Mouse (Mus musculus): ENCODE data around the gene Nxnl1. TPM values are rescaled to one million over a fixed set of nuclear protein-coding genes. Genes with fewer than 3 reads are reported as not detected.

The Nxnl1 gene
- polyA plus RNA-seq, 1 experiment from 2014 or later: not detected

DNA sequence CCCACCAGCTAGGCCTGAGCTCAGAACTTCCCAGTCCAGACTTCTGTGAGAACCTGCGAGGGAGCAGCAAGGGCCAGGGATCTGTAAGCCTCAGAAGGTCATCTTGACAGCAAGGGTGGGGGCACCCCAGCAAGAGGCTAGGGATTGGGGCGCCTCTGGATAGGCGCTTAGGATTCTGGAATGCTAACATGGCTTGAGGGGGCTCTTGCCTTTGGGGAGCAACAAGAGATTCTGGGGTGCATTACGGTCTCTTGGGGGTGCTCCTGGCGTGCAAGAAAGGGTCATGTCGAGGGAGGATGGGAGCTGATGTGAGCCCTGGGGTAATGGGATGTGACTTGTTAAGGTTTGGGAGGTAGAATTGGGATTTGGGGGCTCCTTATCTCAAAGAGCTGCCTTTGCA, 2.5 kb upstream of the Nxnl1 start:
- Histone ChIP-seq H3K9me3 (peaks cover 6% of the 10 kb centered on the region), H3K4me1 (replicated peaks) (peaks cover 29% of the 10 kb centered on the region), H3K9ac (replicated peaks) (peak overlapping the region; percentile 50; the same call in 1 of the 2 replicates), H3K36me3 (no peaks in the 10 kb centered on the region), H3K27me3 (peaks cover 48% of the 10 kb centered on the region), H3K27ac (0 out of 2 replicates have a peak overlapping the region, but pooled peaks have one; percentile 41), H3K4me3 (replicated peaks) (peak overlapping the region; percentile 64), H3K4me2 (peak overlapping the region; percentile 87)
- ATAC-seq (ENCODE audit: insufficient number of reproducible peaks, insufficient read depth, low FRiP score, low TSS enrichment, low read depth): no peak
- 13% methylated on average over 6 of the region's 6 CpGs for WGBS

DNA sequence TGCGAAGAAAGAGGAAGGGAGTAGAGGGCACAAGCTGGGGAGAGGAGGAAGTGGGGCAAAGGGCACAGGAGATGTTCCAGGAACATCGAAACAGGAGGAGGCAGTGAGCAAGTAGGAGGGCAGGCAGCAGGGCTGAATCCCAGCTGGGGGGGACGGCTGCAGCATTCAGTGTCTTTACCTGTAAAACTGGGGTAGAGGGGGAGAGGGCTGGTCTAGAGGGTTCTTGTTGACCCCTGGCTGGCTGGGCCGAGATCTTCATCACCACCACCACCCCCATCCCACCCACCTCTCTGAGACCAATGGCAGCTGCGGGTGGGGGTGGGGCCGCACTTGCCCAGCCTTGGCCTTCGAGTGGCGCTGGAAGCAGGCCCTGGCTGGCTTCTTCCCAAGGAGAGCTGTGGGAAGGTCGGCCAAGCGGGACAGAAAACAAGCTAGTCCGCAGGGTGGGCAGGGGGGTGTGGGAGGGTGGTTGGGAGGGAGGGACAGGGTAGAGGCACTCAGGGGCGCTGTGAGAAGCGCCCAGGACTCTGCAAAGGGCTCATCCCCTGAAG, 2.1 kb upstream of the Nxnl1 start, which contains the start of gene Slc27a1:
Gene Slc27a1 (plus strand): TSS at position 496 of the 551 bp plus-strand sequence.
- H3K4me1 ChIP-seq (replicated peaks): peaks cover 29% of the 10 kb centered on the region
- H3K36me3 ChIP-seq: no peaks in the 10 kb centered on the region
- H3K9ac ChIP-seq (replicated peaks): peak within 1 kb of the TSS; percentile 50; the same call in 1 of the 2 replicates
- no peak for ATAC-seq (ENCODE audit: insufficient number of reproducible peaks, insufficient read depth, low FRiP score, low TSS enrichment, low read depth)
- peaks cover 53% of the 10 kb centered on the region for H3K27me3 ChIP-seq
- peak within 1 kb of the TSS; percentile 87 for H3K4me2 ChIP-seq
- WGBS: 7% methylated on average over 13 of the region's 13 CpGs
- peak within 1 kb of the TSS; percentile 64 for H3K4me3 ChIP-seq (replicated peaks)
- peak within 1 kb of the TSS; percentile 87 for H3K27ac ChIP-seq
- H3K9me3 ChIP-seq: peaks cover 7% of the 10 kb centered on the region

DNA sequence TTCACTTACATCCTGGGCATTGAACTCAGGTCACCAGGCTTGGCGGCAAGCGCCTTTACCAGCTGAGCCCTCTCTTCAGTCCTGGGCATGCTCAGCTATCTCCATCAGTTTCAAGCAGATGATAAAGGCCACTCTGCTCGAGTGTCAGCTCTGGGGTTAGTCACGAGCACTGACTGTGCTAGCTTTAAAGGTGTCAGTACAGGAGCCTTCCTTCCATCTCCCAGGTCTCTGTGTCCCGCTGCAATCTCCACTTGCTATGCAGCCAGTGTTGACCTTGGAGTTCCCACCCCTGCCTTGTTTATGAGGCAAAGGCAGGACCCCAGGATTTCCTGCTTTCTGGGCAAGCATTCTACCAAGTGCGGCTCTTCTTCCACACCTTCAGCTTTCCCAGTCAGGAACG, 1.2 kb upstream of the Nxnl1 start:
- H3K27me3 ChIP-seq: peaks cover 62% of the 10 kb centered on the region
- ATAC-seq (ENCODE audit: insufficient number of reproducible peaks, insufficient read depth, low FRiP score, low TSS enrichment, low read depth): no peak

DNA sequence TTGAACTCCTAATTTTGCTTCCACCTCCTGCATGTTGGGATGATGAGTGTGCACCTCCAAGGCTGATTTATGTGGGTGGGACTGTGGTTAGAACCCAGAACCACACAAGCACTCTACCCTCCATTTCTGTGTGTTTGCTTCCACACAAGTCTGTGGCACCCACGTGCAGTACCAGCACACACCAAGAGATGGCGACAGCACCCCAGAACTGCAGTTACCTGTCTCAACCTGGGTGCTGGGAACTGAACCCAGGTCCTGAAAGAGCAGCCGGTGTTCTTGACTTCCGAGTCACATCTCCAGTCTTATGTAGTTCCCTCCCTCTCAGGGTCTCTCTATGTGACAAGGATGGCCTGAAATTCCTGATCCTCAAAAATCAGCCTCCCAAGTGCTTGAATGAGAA, 2.4 kb downstream of the Nxnl1 start:
- WGBS: 83% methylated on average over 4 of the region's 4 CpGs
- no peak for ATAC-seq (ENCODE audit: insufficient number of reproducible peaks, insufficient read depth, low FRiP score, low TSS enrichment, low read depth)
- Histone ChIP-seq H3K36me3 (no peaks in the 10 kb centered on the region), H3K27ac (no peak overlapping the region), H3K27me3 (peaks cover 94% of the 10 kb centered on the region), H3K9me3 (peaks cover 8% of the 10 kb centered on the region), H3K9ac (replicated peaks) (no peak overlapping the region), H3K4me2 (no peak overlapping the region), H3K4me3 (replicated peaks) (no peak overlapping the region), H3K4me1 (replicated peaks) (peaks cover 19% of the 10 kb centered on the region)

More for the DNA sequence above, 1.2 kb upstream of the Nxnl1 start:
- WGBS: 69% methylated on average over 7 of the region's 7 CpGs
- Histone ChIP-seq H3K4me2 (no peak overlapping the region), H3K4me3 (replicated peaks) (no peak overlapping the region), H3K36me3 (no peaks in the 10 kb centered on the region), H3K9me3 (peaks cover 7% of the 10 kb centered on the region), H3K4me1 (replicated peaks) (peaks cover 27% of the 10 kb centered on the region), H3K9ac (replicated peaks) (no peak overlapping the region), H3K27ac (no peak overlapping the region)

DNA sequence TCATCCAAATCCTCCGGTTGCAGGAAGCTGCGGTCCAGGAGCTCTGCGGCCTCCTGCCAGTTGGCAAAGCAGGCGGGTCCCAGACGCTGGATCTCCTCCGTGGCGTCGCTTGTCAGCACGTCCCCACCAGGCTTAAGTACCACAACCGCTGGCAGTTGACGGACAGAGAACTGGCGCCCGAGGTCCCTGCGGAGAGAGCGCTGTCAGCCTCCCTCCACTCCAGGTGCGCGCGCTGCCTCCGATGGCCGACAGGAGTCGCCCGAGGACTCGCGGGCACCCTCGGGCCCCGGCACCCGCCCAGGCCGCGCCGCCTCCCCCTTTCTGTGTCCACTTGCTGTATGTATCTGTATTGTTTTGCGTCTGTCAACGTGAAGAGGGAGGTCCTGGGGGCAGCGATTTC, 3.6 kb downstream of the Nxnl1 start:
- Histone ChIP-seq H3K4me3 (replicated peaks) (peak overlapping the region; percentile 23), H3K36me3 (no peaks in the 10 kb centered on the region), H3K4me1 (replicated peaks) (peaks cover 21% of the 10 kb centered on the region), H3K27ac (no peak overlapping the region), H3K27me3 (peaks cover 94% of the 10 kb centered on the region), H3K9me3 (peaks cover 14% of the 10 kb centered on the region), H3K9ac (replicated peaks) (peak overlapping the region; percentile 23; the same call in 1 of the 2 replicates), H3K4me2 (peak overlapping the region; percentile 44)
- ATAC-seq (ENCODE audit: insufficient number of reproducible peaks, insufficient read depth, low FRiP score, low TSS enrichment, low read depth): no peak
- 1% methylated on average over 33 of the region's 33 CpGs for WGBS

DNA sequence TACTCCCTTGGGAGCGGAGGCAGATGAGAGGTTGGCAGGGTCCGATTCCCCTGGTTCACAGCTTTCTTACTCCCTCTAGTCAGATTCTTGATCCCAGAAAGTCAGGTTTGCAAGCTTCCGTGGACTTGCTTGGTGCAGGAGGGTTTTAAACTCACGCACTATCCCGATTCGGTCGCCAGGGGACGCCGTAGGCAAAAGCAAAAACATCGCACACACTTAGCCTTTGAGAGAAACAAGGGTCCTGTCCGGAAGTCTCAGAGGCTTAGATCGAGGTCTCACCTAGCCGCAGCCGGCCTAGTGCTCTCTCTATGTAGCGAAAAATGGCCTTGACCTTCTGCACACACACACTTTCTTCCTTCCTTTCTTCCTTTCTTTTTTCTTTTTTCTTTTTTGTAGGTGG, 5.0 kb downstream of the Nxnl1 start:
- Histone ChIP-seq H3K27me3 (peaks cover 98% of the 10 kb centered on the region), H3K36me3 (no peaks in the 10 kb centered on the region), H3K27ac (no peak overlapping the region), H3K4me3 (replicated peaks) (no peak overlapping the region), H3K9ac (replicated peaks) (no peak overlapping the region), H3K4me2 (no peak overlapping the region), H3K9me3 (peaks cover 14% of the 10 kb centered on the region), H3K4me1 (replicated peaks) (peaks cover 21% of the 10 kb centered on the region)
- no peak for ATAC-seq (ENCODE audit: insufficient number of reproducible peaks, insufficient read depth, low FRiP score, low TSS enrichment, low read depth)
- 3% methylated on average over 15 of the region's 15 CpGs for WGBS

DNA sequence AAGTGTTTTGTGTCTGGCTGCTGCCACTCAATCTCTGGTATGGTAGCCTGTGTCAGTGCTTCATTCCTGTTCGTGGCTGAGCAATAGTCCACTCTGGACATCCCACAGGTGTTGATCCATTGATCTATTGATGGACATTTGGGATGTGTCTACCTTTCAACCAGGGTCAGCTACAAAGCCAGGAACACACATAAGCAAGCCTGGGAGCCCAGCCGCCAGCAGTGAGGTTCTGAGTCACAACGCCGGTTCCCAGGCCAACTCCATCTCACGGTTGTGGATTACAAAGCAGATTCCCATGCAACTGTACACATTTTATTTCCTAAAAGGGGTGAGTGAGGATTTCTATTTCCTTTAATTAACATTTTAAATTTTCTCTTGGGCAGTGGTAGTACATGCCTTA, 5.6 kb downstream of the Nxnl1 start:
- 82% methylated on average over 5 of the region's 5 CpGs for WGBS
- no peak overlapping the region for H3K27ac ChIP-seq

DNA sequence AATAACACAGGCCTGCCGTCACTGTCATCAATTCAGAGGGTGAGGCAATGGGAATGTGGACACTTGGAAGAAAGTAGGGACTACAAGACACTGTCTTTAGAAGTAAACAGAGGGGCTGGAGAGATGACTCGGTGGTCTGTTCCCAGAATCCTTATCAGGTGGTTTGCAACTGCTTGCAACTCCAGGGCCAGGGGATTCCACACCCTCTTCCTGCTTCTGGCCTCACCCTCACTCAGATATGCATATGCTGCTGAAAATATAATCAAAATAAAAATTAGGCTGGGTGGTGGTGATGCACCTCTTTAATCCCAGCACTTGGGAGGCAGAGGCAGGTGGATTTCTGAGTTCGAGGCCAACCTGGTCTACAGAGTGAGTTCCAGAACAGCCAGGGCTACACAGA, 6.3 kb downstream of the Nxnl1 start:
- Histone ChIP-seq H3K9me3 (peaks cover 14% of the 10 kb centered on the region), H3K27me3 (peaks cover 99% of the 10 kb centered on the region), H3K27ac (no peak overlapping the region), H3K36me3 (no peaks in the 10 kb centered on the region), H3K4me3 (replicated peaks) (no peak overlapping the region), H3K4me1 (replicated peaks) (peaks cover 21% of the 10 kb centered on the region), H3K4me2 (no peak overlapping the region), H3K9ac (replicated peaks) (no peak overlapping the region)
- ATAC-seq (ENCODE audit: insufficient number of reproducible peaks, insufficient read depth, low FRiP score, low TSS enrichment, low read depth): no peak
- WGBS: 69% methylated on average over 3 of the region's 3 CpGs

More for the DNA sequence above, 5.6 kb downstream of the Nxnl1 start:
- H3K4me2 ChIP-seq: no peak overlapping the region
- peaks cover 14% of the 10 kb centered on the region for H3K9me3 ChIP-seq
- peaks cover 21% of the 10 kb centered on the region for H3K4me1 ChIP-seq (replicated peaks)
- no peaks in the 10 kb centered on the region for H3K36me3 ChIP-seq
- H3K9ac ChIP-seq (replicated peaks): no peak overlapping the region
- H3K4me3 ChIP-seq (replicated peaks): no peak overlapping the region
- ATAC-seq (ENCODE audit: insufficient number of reproducible peaks, insufficient read depth, low FRiP score, low TSS enrichment, low read depth): no peak
- peaks cover 98% of the 10 kb centered on the region for H3K27me3 ChIP-seq

DNA sequence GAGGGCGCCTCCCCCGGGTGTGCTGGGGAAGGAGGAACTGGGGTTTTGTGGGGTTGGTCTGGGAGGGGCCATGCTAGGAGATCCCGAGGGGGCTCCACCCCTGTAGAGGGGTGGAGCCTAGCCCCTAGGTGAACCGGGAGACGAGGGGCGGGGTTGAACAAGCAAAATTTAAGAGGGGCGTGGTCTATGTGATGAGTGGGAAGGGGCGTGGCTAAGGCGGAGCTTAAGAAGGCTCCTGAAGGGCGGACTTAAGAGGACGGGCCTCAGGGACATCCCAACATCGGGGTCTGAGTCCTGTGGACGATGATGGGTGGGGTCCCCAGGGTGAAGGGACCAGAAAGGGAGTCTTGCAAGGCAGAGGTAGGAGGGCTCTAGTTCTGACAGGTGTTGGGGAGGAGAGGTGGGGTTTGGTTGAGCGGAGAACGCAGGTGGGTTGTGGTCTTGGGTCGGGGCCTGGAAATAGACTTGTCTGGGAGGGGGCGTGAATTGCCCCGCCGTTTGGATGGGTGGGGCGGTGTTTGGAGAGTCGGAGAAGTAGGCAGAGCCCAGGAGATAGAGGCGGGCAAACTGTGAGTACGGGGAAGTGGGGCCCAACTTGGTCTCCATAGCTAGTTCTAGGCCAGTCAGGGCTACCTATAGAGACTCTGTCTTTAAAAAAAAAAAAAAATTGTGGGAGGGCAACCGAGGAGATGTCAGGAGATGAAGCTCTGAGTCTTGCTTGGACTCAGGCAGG, 7.3 kb downstream of the Nxnl1 start:
- no peak for ATAC-seq (ENCODE audit: insufficient number of reproducible peaks, insufficient read depth, low FRiP score, low TSS enrichment, low read depth)
- Histone ChIP-seq H3K9ac (replicated peaks) (peak overlapping the region; percentile 47; the same call in 1 of the 2 replicates), H3K4me3 (replicated peaks) (peak overlapping the region; percentile 40), H3K27ac (no peak overlapping the region), H3K27me3 (peaks cover 100% of the 10 kb centered on the region), H3K36me3 (no peaks in the 10 kb centered on the region), H3K9me3 (peaks cover 9% of the 10 kb centered on the region), H3K4me2 (peak overlapping the region; percentile 60), H3K4me1 (replicated peaks) (peaks cover 21% of the 10 kb centered on the region)
- WGBS: 3% methylated on average over 24 of the region's 24 CpGs

DNA sequence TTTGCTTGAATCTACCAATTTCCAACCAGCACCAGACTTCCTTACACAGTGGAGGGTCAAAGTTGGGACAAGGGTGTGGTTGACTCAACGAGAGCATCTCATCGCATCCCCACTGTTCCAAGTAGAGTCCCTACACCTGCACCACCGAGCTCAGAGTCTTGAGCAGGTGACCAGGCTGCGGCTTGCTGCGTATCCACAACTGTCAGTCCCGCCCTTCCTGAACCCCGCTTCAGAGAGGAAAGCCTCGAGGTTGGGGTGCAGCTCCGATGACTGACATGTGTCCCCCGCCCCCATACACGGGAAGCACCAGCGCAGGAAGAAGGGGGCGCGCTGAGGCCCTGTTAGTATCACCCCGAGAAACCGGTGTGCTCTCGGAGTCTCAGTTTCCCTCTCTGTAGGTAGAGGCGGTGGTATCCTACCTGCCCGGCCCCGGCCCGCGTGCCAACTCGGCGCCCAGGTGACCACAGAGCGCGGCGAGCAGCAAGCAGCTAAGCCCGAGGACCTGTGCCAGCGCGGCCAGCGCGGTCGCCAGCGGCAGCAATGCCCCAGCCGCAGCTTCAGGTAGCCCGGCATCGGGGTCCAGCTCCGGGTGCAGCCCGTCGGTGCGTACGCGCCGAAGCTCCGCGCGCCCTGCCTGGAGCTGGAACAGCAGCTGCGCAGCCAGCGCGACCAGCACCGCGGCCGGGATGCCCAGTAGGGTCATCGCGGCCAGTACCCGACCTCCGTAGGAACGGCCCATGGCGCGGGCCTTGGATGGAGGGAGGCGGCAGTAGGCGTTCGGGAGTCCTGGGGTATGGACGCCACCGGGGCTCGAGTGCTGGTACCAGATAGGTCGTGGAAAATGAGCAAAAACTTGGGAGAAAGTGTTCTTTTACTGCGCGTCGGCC, 8.1 kb downstream of the Nxnl1 start, which contains the start of gene Tmem221:
Gene Tmem221 (minus strand): TSS at position 801 of the 887 bp plus-strand sequence.
- Histone ChIP-seq H3K27me3 (peaks cover 95% of the 10 kb centered on the region), H3K4me2 (peak within 1 kb of the TSS; percentile 60), H3K27ac (no peak within 1 kb of the TSS), H3K4me1 (replicated peaks) (peaks cover 21% of the 10 kb centered on the region), H3K9ac (replicated peaks) (peak within 1 kb of the TSS; percentile 47; the same call in 1 of the 2 replicates), H3K9me3 (peaks cover 7% of the 10 kb centered on the region; the same call in 1 of the 2 replicates), H3K4me3 (replicated peaks) (peak within 1 kb of the TSS; percentile 40), H3K36me3 (no peaks in the 10 kb centered on the region)
- 4% methylated on average over 66 of the region's 70 CpGs for WGBS
- ATAC-seq (ENCODE audit: insufficient number of reproducible peaks, insufficient read depth, low FRiP score, low TSS enrichment, low read depth): no peak

DNA sequence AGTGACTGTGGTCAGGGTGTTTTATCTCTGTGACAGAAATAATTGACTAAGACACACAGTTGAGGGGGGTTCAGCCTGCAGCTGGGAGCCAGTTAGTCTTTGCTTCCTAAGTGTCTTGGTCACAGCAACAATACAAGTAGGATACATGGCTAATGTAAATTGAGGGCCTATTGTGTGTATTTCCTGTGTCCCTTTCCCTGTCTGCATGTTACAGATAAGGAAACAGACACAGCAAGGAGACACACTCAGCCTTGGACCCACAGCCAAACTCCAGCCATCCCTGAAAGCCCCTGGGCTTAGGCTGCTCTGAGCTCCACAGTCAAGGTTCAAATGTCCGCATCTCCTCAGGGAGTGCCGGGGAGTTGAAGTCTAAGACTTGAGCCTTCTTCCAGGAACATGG, 11.8 kb downstream of the Nxnl1 start:
- Histone ChIP-seq H3K4me1 (replicated peaks) (peaks cover 12% of the 10 kb centered on the region), H3K4me2 (no peak overlapping the region), H3K36me3 (no peaks in the 10 kb centered on the region), H3K27me3 (peaks cover 59% of the 10 kb centered on the region), H3K27ac (no peak overlapping the region), H3K9me3 (peaks cover 7% of the 10 kb centered on the region; the same call in 1 of the 2 replicates), H3K9ac (replicated peaks) (no peak overlapping the region), H3K4me3 (replicated peaks) (no peak overlapping the region)
- WGBS: 88% methylated on average over 2 of the region's 2 CpGs
- ATAC-seq (ENCODE audit: insufficient number of reproducible peaks, insufficient read depth, low FRiP score, low TSS enrichment, low read depth): no peak

All from limb, embryonic 12.5 days (tissue).